Mouse (Mus musculus) adrenal gland, postnatal 14 days (tissue): ENCODE results near the gene Nfib. TPM values are rescaled to one million over a fixed set of nuclear protein-coding genes. Genes with fewer than 3 reads are reported as not detected.

ENCODE experiments used
- DNase-seq: peaks from one replicate; pipeline ENCODE4 v3.0.0; 2021; ENCODE audit warnings: mixed read lengths
- total RNA-seq: library from RNA; stranded (reverse); gene quantifications from 2 replicates; pipeline ENCODE4 v1.2.3, GENCODE M21; 2021

Gene Nfib
- total RNA-seq, 1 experiment from 2014 or later = 111 TPM

DNA sequence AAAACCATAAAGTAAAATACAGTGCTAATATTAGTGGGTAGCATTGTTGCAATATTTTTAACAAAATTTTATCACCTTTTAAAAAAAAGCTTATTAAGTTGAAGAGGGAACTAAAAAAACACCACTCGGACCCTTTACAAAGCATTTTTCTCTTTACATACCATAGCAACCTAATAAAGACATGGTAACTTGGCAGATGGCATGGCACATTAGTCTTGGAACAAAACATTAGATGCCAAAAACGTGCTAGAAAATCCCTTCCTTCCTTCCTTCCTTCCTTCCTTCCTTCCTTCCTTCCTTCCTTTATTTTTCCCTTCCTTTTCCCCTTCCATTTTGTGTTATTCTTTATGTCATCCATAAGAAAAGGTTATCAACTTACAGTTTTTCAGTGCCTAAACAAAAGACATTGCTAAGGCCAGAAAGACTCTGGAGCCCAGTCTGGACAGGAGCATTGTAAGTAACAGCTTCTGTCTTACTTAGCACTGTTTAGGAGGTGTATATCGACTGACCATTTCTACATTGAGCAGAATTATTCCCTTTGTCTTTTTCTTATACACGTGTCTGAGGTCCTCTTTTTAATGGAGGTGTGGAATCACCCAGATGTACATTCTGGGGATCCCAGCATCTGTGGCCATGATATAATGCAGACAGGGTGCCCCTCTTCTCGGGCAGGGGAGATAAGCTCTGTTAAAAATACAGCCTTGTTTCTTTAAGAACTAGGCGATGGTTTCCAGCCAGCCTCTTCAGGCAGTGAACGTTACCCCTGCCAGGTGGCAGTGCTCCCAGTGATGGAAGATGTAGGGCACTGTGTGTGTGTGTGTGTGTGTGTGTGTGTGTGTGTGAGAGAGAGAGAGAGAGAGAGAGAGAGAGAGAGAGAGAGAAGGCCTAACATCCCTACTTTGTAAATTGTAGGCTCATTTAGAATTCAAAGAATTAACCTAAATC, 113.2 kb downstream of the Nfib start:
- peak; percentile 55 for DNase-seq

DNA sequence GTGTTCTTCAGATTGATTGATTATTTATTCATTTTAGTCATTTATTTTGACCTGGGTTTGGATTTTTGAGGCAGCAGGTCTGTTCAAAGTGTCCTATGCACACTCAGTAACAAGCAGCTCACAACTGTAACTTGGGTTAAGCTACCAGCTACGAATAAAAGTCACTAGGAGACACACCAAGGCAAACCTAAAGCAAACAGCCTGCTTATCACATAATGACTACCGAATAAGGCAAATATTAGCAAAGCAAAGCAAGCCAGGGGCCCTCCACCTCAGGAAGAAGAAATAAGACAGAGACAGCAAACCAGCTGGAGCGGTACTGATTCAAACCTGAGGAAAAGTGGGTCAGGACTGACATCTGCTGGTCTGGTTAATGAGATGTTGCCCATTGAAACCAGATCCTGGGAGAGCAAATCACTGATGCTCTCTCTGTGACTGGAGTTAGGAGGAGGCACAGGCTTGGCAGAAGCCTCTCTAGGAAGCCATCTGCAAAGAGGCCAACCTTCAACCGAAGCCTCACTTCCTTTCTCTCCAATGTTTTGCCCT, 116.1 kb downstream of the Nfib start:
- peak; percentile 62 for DNase-seq

GRCm38 (mm10) chr4:82588718-82589117, 116.8 kb downstream of the Nfib start:
- DNase-seq = no peak

GRCm38 (mm10) chr4:82587146-82587870, 118.2 kb downstream of the Nfib start:
- no peak for DNase-seq

GRCm38 (mm10) chr4:82586637-82587036, 118.9 kb downstream of the Nfib start:
- no peak for DNase-seq

DNA sequence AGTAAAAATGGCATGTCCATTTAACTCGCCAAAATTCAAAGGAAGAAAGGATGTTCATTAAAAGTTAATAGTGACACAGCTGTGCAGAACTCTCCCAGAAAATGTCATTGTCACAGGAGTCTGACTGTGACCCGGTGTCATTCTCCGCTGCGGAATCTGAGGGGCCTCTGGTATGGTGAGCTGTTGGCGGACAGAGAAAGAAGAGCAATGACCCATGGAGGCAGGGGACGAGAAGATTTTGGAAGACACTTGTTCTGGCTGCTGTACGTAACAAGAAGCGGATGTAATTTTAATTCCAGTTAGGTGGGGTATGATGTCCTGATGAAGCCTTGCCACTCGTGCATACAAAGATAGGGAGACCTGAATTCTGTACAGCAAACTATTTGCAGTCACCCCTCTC, 120.0 kb downstream of the Nfib start:
- DNase-seq = no peak

DNA sequence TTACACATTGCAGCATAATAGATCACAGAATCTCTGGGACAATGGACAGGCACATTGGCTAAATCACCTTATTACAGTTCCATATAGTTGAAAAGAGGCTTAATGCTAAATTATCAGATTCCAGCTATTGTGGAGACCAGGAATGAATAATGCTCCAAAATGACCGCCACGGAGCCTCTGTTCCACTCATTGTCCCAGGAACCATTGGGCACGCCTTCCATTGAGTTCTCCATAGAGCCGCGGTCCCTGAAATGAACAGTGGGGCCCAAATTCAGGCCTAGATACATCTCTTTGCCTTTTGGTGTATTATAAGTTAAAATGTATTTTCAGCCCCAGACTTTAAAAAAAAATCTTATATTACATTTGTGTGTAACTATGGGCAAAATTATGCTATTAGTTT, 120.5 kb downstream of the Nfib start:
- no peak for DNase-seq

DNA sequence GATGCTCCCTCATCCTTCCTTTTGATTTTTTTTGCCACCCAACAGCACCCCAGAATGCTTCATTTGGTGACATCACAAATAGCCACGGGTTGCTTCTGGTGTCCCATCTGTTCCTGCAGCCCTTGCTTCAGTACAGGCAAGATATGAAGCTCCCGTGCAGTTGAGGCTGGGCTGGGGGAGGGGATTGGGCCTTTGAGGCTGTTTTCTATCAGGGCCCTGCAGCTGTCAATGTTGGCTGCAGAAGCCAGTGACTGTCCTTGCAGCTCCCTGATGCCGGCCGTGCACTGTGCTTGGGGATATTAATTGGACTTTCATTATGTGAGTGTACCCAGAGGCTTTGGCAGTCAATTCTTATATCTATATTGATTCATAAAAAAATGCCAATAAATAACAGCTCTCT, 121.0 kb downstream of the Nfib start:
- DNase-seq = no peak

GRCm38 (mm10) chr4:82573291-82573605, 132.3 kb downstream of the Nfib start:
- DNase-seq = no peak

DNA sequence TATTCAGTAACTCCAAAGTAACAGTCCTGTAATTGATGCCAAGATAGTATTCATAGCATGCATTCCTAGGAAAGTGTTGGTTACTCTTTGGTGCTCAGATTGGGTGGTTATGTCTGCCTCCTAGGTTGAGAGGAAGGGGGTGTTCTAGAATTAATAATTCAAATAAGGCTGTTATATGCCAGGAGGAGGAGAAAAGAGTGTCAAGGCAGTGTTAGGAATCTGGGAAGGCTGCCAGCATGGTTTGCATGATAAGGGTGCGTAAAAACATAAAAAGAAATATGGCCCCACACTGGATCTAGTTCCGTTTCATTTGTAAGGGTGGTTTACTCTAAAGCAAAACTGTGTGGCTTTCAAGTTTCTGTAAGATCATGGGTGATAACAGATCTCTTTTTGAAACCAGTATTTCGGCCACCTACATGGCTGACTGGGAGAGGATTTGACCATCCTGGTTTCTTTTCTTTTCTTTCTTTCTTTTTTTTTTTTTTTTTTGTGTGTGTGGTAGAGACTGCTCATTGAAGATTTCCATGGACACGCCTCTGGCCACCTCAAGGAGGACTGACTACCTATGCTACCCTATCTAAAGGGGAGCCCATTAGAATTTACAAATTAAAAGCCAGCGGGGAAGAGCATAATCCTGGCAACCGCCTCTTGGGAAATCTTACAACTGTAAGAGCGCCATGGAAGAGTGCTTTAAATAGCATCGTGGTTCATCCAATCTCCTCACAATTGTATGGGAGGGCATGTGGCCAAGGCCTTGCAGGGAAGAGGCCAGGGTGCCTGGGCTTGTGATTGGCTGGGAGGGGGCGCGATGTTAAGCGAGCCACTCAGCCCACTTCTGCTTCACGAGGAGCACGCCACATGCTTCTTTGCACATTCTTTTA, 132.9 kb downstream of the Nfib start:
- DNase-seq = no peak

DNA sequence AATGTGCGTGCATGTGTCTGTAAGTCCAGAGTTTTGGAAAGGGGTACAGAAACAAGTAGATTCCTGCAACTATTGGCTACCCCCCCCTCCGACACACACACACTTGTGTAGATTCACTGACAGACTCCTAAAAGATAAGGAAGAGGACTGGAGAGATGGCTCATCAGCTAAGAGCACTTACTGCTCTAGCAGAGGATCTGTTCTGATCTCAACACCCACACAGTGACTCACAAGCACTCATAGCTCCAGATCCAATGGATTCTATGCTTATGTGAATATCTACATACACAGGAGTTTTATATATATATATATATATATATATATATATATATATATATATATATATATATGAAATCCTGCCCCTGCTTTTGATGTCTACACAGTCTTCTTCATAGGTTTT, 146.7 kb downstream of the Nfib start:
- no peak for DNase-seq

GRCm38 (mm10) chr4:82555673-82556171, 149.8 kb downstream of the Nfib start:
- no peak for DNase-seq

DNA sequence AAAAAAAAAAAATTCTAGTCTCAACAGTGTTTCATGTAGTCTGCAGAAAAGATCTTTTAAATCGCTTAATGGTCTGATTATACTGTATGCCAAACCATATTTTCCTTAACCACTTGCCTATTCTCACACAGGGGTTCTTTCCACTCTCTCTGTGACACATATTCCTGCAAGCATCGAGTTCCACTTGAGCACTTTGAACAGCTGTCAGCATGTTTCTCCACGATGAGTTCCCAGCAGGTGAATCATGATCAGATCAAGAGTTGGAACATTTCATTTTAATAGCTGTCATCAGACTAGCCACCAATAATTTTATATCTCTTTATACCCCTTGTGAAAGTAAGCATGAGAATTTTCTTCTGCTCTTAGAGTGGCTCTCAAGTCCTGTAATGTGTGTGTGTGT, 151.9 kb downstream of the Nfib start:
- DNase-seq = no peak

DNA sequence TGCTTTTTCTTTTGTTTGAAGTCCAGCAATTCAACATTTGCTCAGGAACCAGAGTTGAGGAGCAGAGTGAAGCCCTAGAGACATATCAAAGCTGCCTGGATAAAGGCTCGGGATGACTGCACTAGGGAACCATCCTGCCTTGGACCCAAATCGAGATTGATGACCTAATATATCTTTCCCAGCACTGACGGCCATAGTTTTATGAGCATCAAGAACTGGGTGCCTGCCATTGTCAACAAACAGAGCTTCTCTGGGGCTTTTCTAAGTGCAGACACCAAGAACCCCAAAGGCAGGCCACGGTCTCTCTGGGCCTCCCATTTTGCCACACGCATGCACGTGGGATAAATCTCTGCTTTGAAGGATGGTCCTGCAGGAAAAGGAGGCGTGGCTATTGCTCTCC, 153.3 kb downstream of the Nfib start:
- DNase-seq = no peak

DNA sequence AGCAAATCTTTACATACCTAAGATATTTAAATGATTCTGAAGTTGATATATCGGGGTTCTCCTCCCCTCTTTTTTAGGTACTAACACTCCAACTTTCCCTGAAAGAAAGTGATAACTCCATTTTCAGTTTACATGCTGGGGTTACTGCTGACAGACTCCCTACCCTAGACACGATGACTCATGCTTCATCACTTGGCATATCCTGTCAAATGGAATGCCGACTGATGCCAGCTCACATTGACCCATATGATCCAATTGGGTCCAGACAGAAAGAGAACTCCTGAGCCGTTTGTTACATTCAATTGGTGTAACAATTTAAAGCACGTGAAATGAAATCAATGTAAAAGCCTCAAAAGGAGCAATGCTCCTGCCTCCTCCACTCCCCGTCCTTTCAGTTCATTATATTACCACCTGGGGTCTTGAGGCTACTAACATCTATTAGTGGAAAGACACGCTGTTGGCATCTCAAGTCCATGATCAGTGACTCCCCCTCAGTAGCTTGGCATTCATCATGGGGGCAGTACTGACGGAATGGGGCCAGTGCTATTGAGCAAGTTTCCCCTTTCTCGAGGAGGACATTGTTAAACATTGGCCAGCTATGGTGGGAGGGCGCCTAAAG, 155.7 kb downstream of the Nfib start:
- no peak for DNase-seq

- DNase-seq = no peak
Observed at GRCm38 (mm10) chr4:82548247-82548646, 157.3 kb downstream of the Nfib start.

- no peak for DNase-seq
Observed at GRCm38 (mm10) chr4:82543936-82544335, 161.6 kb downstream of the Nfib start.

- DNase-seq = no peak
Observed at GRCm38 (mm10) chr4:82543398-82543740, 162.2 kb downstream of the Nfib start.

DNA sequence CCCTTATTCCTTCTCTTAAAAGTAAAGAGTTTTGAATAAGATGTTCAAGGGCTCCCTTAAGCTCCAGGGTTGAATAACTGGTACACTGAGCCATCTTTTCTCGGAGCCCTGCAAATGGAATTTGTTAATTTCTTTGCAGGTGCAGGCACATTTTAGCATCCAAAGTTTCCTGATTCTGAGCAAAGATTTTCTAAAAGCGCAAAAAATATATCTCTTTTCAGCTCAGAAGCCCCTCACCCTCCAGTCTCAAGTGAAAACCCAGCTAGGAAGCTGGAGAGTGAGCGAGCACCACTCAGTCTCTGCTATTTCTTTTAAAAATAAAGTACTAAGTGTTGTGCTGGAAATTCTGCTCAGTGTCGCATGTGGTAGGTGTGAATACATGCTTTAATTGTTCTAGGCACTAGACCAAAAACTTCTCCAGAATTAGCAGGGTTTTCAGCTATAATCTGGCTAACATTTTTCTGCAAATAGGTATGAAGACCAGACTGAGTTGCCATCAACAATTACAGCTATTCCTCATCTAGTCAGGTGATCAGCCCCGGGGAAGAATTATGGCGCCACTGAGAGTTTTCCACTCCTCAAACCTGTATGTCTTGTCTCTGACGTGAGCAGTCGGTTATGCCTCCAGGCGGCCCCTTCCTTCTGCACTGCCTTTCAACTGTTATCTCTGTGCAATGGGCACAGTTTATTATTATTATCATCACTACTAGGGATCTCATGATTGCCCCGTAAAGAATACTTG, 162.7 kb downstream of the Nfib start:
- no peak for DNase-seq

GRCm38 (mm10) chr4:82541894-82542510, 163.5 kb downstream of the Nfib start:
- DNase-seq = peak; percentile 89
